Comparison of ENCODE assay signal across 8 mouse cellular contexts in genomic region chr4:107253125-107254091, GRCm38 (mm10). TPM values are rescaled to one million over a fixed set of nuclear protein-coding genes. Genes with fewer than 3 reads are reported as not detected.
DNase-seq lines count a peak whose midpoint lies in the region; ATAC-seq lines count a peak whose summit lies in the region.

Gene Lrrc42, minus strand, starts transcription at chr4:107253532.
Gene Hspb11, plus strand, starts transcription at chr4:107253593.

- no peaks in the 10 kb centered on the region for H3K36me3 ChIP-seq in forebrain, embryonic 14.5 days (ENCODE audit: control insufficient read depth, insufficient read depth, low read length)
- no peaks in the 10 kb centered on the region for H3K36me3 ChIP-seq in neural tube, embryonic 15.5 days

- H3K9ac ChIP-seq in forebrain, embryonic 14.5 days (ENCODE audit: low read length) = peak within 1 kb of the TSS; percentile 86
- peak within 1 kb of the TSS; percentile 76 for H3K9ac ChIP-seq in neural tube, embryonic 15.5 days (replicated peaks)

- intact Hi-C loops in heart, postnatal 14 days (cut with DNase I) = loop anchor here (2.0 to 5.0 kb wide), 2 partner anchors 61 to 76 kb away; partner anchors contain the start of genes Tceanc2, Tmem59 and Yipf1

- peak; percentile 95 for DNase-seq in ES-CJ7 (ENCODE audit: low read depth, low spot score)
- peak; percentile 93 for DNase-seq in cerebellum, adult 11 months
- DNase-seq in forebrain, embryonic 14.5 days (ENCODE audit: low spot score) = peak; percentile 96
- DNase-seq in heart, postnatal 14 days = peak; percentile 94
- peak; percentile 92 for DNase-seq in layer of hippocampus, adult 11-12 months (ENCODE audit: low spot score)
- DNase-seq in lung, adult 18-20 months = peak; percentile 95 to 97
- DNase-seq in testis, postnatal 14 days (ENCODE audit: low spot score) = peak; percentile 97

- H3K4me3 ChIP-seq in forebrain, embryonic 14.5 days (ENCODE audit: low read depth, low read length) = peak within 1 kb of the TSS; percentile 86
- H3K4me3 ChIP-seq in neural tube, embryonic 15.5 days (replicated peaks) = peak within 1 kb of the TSS; percentile 84

- WGBS in forebrain, embryonic 14.5 days = 1% methylated on average over 85 of the region's 101 CpGs
- WGBS in neural tube, embryonic 15.5 days = under 1% methylated on average over 97 of the region's 101 CpGs

- H3K9me3 ChIP-seq in forebrain, embryonic 14.5 days (replicated peaks; ENCODE audit: control insufficient read depth, low read length) = no peaks in the 10 kb centered on the region
- no peaks in the 10 kb centered on the region for H3K9me3 ChIP-seq in neural tube, embryonic 15.5 days (replicated peaks)

- H3K27me3 ChIP-seq in forebrain, embryonic 14.5 days (replicated peaks; ENCODE audit: control insufficient read depth, insufficient read depth, low read length) = no peaks in the 10 kb centered on the region
- H3K27me3 ChIP-seq in neural tube, embryonic 15.5 days (replicated peaks) = no peaks in the 10 kb centered on the region

- H3K27ac ChIP-seq in forebrain, embryonic 14.5 days (ENCODE audit: low read depth, low read length) = peak within 1 kb of the TSS; percentile 68
- peak within 1 kb of the TSS; percentile 95 for H3K27ac ChIP-seq in neural tube, embryonic 15.5 days (replicated peaks)

- peak; percentile 96 for ATAC-seq in forebrain, embryonic 14.5 days
- peak; percentile 96 for ATAC-seq in neural tube, embryonic 15.5 days (ENCODE audit: low FRiP score)

- H3K4me1 ChIP-seq in forebrain, embryonic 14.5 days (ENCODE audit: control insufficient read depth, insufficient read depth, low read length) = peaks cover 17% of the 10 kb centered on the region
- peaks cover 43% of the 10 kb centered on the region for H3K4me1 ChIP-seq in neural tube, embryonic 15.5 days

- peak within 1 kb of the TSS; percentile 74 for H3K4me2 ChIP-seq in forebrain, embryonic 14.5 days (ENCODE audit: low read length)
- H3K4me2 ChIP-seq in neural tube, embryonic 15.5 days = peak within 1 kb of the TSS; percentile 71

RNA-seq across cellular contexts. Expression of gene Lrrc42, which starts in this region (rescaled TPM):
- 60.0 and 60.9 TPM in 2 replicates for polyA plus RNA-seq in forebrain, embryonic 14.5 days (2014; fragmentation: Nextera tagmentation; extraction: Ambion mirVana)
- 10 to 100 TPM; 11.1 to 14.1 TPM for total RNA-seq in heart, postnatal 14 days (2021)
- polyA plus RNA-seq in neural tube, embryonic 15.5 days (2015; fragmentation: Nextera tagmentation; extraction: Ambion mirVana) = 54.6 and 63.7 TPM in 2 replicates

RNA-seq across cellular contexts. Expression of gene Hspb11, which starts in this region (rescaled TPM):
- polyA plus RNA-seq in forebrain, embryonic 14.5 days (2014; fragmentation: Nextera tagmentation; extraction: Ambion mirVana) = 33.3 and 40.8 TPM in 2 replicates
- 10 to 100 TPM; 14.6 TPM for total RNA-seq in heart, postnatal 14 days (2021)
- polyA plus RNA-seq in neural tube, embryonic 15.5 days (2015; fragmentation: Nextera tagmentation; extraction: Ambion mirVana) = 40.6 and 41.8 TPM in 2 replicates

Comparison
In these comparisons a context has a peak if more than half of its experiments do, and no peak if none do; other contexts are left out.
1. Peak in every context shown above with its lines: DNase-seq, ATAC-seq, H3K4me3 ChIP-seq and H3K27ac ChIP-seq.